ENCODE assay signal across 8 mouse cellular contexts in genomic region chr15:77343527-77344091, GRCm38 (mm10). TPM values are rescaled to one million over a fixed set of nuclear protein-coding genes. Genes with fewer than 3 reads are reported as not detected.
DNase-seq lines count a peak whose midpoint lies in the region; ATAC-seq and TF ChIP-seq lines count a peak whose summit lies in the region.

No protein-coding gene starts in this region.

- TF ChIP-seq CTCF in stomach, postnatal 0 days (IDR thresholded peaks at IDR 0.05; ENCODE audit: low read depth): peak; percentile 85

- 5% methylated on average over 13 of the region's 13 CpGs for WGBS in limb, embryonic 13.5 days
- WGBS in midbrain, embryonic 13.5 days: 15% methylated on average over 13 of the region's 13 CpGs
- WGBS in stomach, postnatal 0 days: 6% methylated on average over 13 of the region's 13 CpGs

- no peaks in the 10 kb centered on the region for H3K9me3 ChIP-seq in limb, embryonic 13.5 days
- no peaks in the 10 kb centered on the region for H3K9me3 ChIP-seq in midbrain, embryonic 13.5 days
- H3K9me3 ChIP-seq in stomach, postnatal 0 days (ENCODE audit: control insufficient read depth, low read length): no peaks in the 10 kb centered on the region

- H3K4me3 ChIP-seq in limb, embryonic 13.5 days: peak overlapping the region; percentile 26
- H3K4me3 ChIP-seq in midbrain, embryonic 13.5 days (replicated peaks): peak overlapping the region; percentile 12; the same call in 1 of the 2 replicates
- H3K4me3 ChIP-seq in stomach, postnatal 0 days (ENCODE audit: low read depth, low read length): peak overlapping the region; percentile 13; the same call in 1 of the 2 replicates

- intact Hi-C loops in gastrocnemius, postnatal 36 days (cut with DNase I): no loop called here

- no peaks in the 10 kb centered on the region for H3K36me3 ChIP-seq in limb, embryonic 13.5 days
- H3K36me3 ChIP-seq in midbrain, embryonic 13.5 days: no peaks in the 10 kb centered on the region
- H3K36me3 ChIP-seq in stomach, postnatal 0 days (ENCODE audit: control insufficient read depth, insufficient read depth, low read length): no peaks in the 10 kb centered on the region

- peaks cover 31% of the 10 kb centered on the region for H3K4me1 ChIP-seq in limb, embryonic 13.5 days
- peaks cover 24% of the 10 kb centered on the region for H3K4me1 ChIP-seq in midbrain, embryonic 13.5 days (replicated peaks)
- H3K4me1 ChIP-seq in stomach, postnatal 0 days (replicated peaks; ENCODE audit: control insufficient read depth, insufficient read depth): peaks cover 12% of the 10 kb centered on the region

- peak overlapping the region; percentile 58 for H3K4me2 ChIP-seq in limb, embryonic 13.5 days (replicated peaks)
- peak overlapping the region; percentile 48 for H3K4me2 ChIP-seq in midbrain, embryonic 13.5 days (replicated peaks)
- peak overlapping the region; percentile 48 for H3K4me2 ChIP-seq in stomach, postnatal 0 days (replicated peaks; ENCODE audit: low read depth)

- no peaks in the 10 kb centered on the region for H3K27me3 ChIP-seq in limb, embryonic 13.5 days
- H3K27me3 ChIP-seq in midbrain, embryonic 13.5 days: no peaks in the 10 kb centered on the region
- no peaks in the 10 kb centered on the region for H3K27me3 ChIP-seq in stomach, postnatal 0 days (ENCODE audit: control insufficient read depth, insufficient read depth, low read length)

- TF ChIP-seq EP300 in stomach, postnatal 0 days (optimal IDR thresholded peaks at IDR 0.05): no peak

- peak overlapping the region; percentile 60 for H3K9ac ChIP-seq in limb, embryonic 13.5 days
- peak overlapping the region; percentile 55 for H3K9ac ChIP-seq in midbrain, embryonic 13.5 days (replicated peaks)
- peak overlapping the region; percentile 48 for H3K9ac ChIP-seq in stomach, postnatal 0 days (ENCODE audit: low read length)

- peak; percentile 89 for ATAC-seq in common myeloid progenitor, adult 5-6 weeks (replicated peaks; ENCODE audit: low read depth, poor library complexity, severe bottlenecking)
- ATAC-seq in limb, embryonic 13.5 days (ENCODE audit: low FRiP score, low read depth): peak; percentile 70; the same call in 1 of the 2 replicates
- peak; percentile 87 for ATAC-seq in midbrain, embryonic 13.5 days
- peak; percentile 82 for ATAC-seq in stomach, postnatal 0 days (ENCODE audit: low FRiP score, low TSS enrichment)

- peak; percentile 34 to 77 for DNase-seq in spleen, postnatal 4 days (ENCODE audit: low spot score in 2 of 2)
- DNase-seq in spleen, adult 12 weeks (ENCODE audit: low spot score): no peak
- DNase-seq in gastrocnemius, postnatal 36 days: peak; percentile 74 to 79
- peak; percentile 56 for DNase-seq in hindlimb bud, embryonic 11.5 days (ENCODE audit: extremely low spot score, low read depth, low spot score)
- peak; percentile 82 for DNase-seq in stomach, postnatal 0 days (ENCODE audit: low spot score)

- H3K27ac ChIP-seq in limb, embryonic 13.5 days: peak overlapping the region; percentile 86
- peak overlapping the region; percentile 70 for H3K27ac ChIP-seq in midbrain, embryonic 13.5 days
- H3K27ac ChIP-seq in stomach, postnatal 0 days (replicated peaks): peak overlapping the region; percentile 78

RNA-seq across cellular contexts. Expression of gene Rbfox2, which starts 36.8 kb away (rescaled TPM):
- total RNA-seq in common myeloid progenitor, adult 5-6 weeks (2017): 1.7 and 2.1 TPM in 2 replicates
- total RNA-seq in gastrocnemius, postnatal 36 days (2021): 10 to 100 TPM; 44.2 to 63.3 TPM
- polyA plus RNA-seq in limb, embryonic 13.5 days (2015; fragmentation: Nextera tagmentation; extraction: Ambion mirVana): 78.4 and 83.1 TPM in 2 replicates
- 154 and 163 TPM in 2 replicates for polyA plus RNA-seq in midbrain, embryonic 13.5 days (2015; fragmentation: Nextera tagmentation; extraction: Ambion mirVana)
- 23.2 and 24.4 TPM in 2 replicates for polyA plus RNA-seq in stomach, postnatal 0 days (2015; fragmentation: Nextera tagmentation; extraction: Ambion mirVana)

RNA-seq across cellular contexts. Expression of gene Apol7a, which starts 55.3 kb away (rescaled TPM):
- not detected in 2 replicates for total RNA-seq in common myeloid progenitor, adult 5-6 weeks (2017)
- under 1 TPM; 0.26 to 0.59 TPM for total RNA-seq in gastrocnemius, postnatal 36 days (2021)
- polyA plus RNA-seq in limb, embryonic 13.5 days (2015; fragmentation: Nextera tagmentation; extraction: Ambion mirVana): not detected in 2 replicates
- not detected in 2 replicates for polyA plus RNA-seq in midbrain, embryonic 13.5 days (2015; fragmentation: Nextera tagmentation; extraction: Ambion mirVana)
- 12.7 and 14.5 TPM in 2 replicates for polyA plus RNA-seq in stomach, postnatal 0 days (2015; fragmentation: Nextera tagmentation; extraction: Ambion mirVana)

Comparison
In these comparisons a context has a peak if more than half of its experiments do, and no peak if none do; other contexts are left out.
1. RNA of gene Apol7a, which starts 55.3 kb away (polyA plus RNA-seq): 12.7 to 14.5 TPM in stomach, postnatal 0 days; not detected in limb, embryonic 13.5 days and not detected in midbrain, embryonic 13.5 days; every median in the first group is over 10 times any median in the second.
2. Peak in every context shown above with its lines, with median percentiles within 50 percentile points of each other: ATAC-seq, H3K27ac ChIP-seq, H3K4me2 ChIP-seq, H3K4me3 ChIP-seq and H3K9ac ChIP-seq.